Mouse (Mus musculus) heart, adult 2 months (tissue): ENCODE data around the gene Nhlrc2. TPM values are rescaled to one million over a fixed set of nuclear protein-coding genes. Genes with fewer than 3 reads are reported as not detected.

ENCODE experiments used
- DNase-seq, 2 experiments: peaks; one replicate each; pipeline ENCODE4 v3.0.0; 2021
- H3K27ac ChIP-seq: fragments of 200-600 bp; 2 replicates; pipeline ENCODE4 v1.8.1; 2022
- H3K27me3 ChIP-seq: fragments of 200-500 bp; 2 replicates; pipeline ENCODE4 v1.6.1; 2012; ENCODE audit warnings: mild to moderate bottlenecking, low read length, inconsistent platforms, mixed read lengths; ENCODE audit not compliant: control insufficient read depth, insufficient read depth
- H3K36me3 ChIP-seq: fragments of 200-500 bp; 2 replicates; pipeline ENCODE4 v1.6.1; 2012; ENCODE audit warnings: low read length, inconsistent platforms; ENCODE audit not compliant: control insufficient read depth, insufficient read depth
- H3K4me1 ChIP-seq: fragments of 200-500 bp; 2 replicates; pipeline ENCODE4 v1.6.1; 2011; ENCODE audit warnings: low read length; ENCODE audit not compliant: control insufficient read depth, insufficient read depth
- H3K4me3 ChIP-seq: fragments of 200-600 bp; 2 replicates; pipeline ENCODE4 v1.8.1; 2022
- H3K79me2 ChIP-seq: fragments of 200-500 bp; replicated peaks from 2 replicates; pipeline ENCODE4 v1.6.1; 2012; ENCODE audit warnings: mild to moderate bottlenecking, inconsistent platforms, low read length, moderate library complexity, mixed read lengths; ENCODE audit not compliant: control insufficient read depth, insufficient read depth
- H3K9ac ChIP-seq: fragments of 200-500 bp; 2 replicates; pipeline ENCODE4 v1.6.1; 2012; ENCODE audit warnings: low read depth, mild to moderate bottlenecking, control low read depth, inconsistent platforms, low read length, mixed read lengths
- CTCF ChIP-seq: fragments of 200-600 bp; IDR thresholded peaks from 2 replicates; pipeline ENCODE4 v1.8.1; 2022; ENCODE audit warnings: antibody characterized with exemption, mild to moderate bottlenecking, moderate library complexity
- EP300 ChIP-seq: fragments of 200-500 bp; IDR thresholded peaks from 2 replicates; pipeline ENCODE4 v1.6.1; 2011; ENCODE audit warnings: low read depth, low read length, control low read depth; ENCODE audit not compliant: insufficient read depth
- POLR2A ChIP-seq: fragments of 200-500 bp; IDR thresholded peaks from 2 replicates; pipeline ENCODE4 v1.6.1; 2011; ENCODE audit warnings: mild to moderate bottlenecking, low read depth, low read length, control low read depth; ENCODE audit not compliant: insufficient read depth
- WGBS: fragments of 180-500 bp; shearing (Covaris S2); methylation state at CpG from one replicate; pipeline ENCODE4 v1.1.7; 2018; 5-methylcytosine and 5-hydroxymethylcytosine counted together
- intact Hi-C: fragments of 180-260 bp; cut with DNase I; formaldehyde crosslinking; loops from one replicate; pipeline ENCODE4 v1.15.1; 2025
- polyA plus RNA-seq: library from polyadenylated mRNA; depleted of rRNA; stranded (reverse); fragments of >200 nt; gene quantifications from 2 replicates; pipeline ENCODE4 v1.2.3, GENCODE M21; 2012
- total RNA-seq, 2 experiments: library from RNA; stranded (reverse); gene quantifications; 2 replicates each; pipeline ENCODE4 v1.2.3; 2021

The Nhlrc2 gene
- total and polyA plus RNA-seq, 3 experiments = 7.1 to 28.0 (median 26.9) TPM

DNA sequence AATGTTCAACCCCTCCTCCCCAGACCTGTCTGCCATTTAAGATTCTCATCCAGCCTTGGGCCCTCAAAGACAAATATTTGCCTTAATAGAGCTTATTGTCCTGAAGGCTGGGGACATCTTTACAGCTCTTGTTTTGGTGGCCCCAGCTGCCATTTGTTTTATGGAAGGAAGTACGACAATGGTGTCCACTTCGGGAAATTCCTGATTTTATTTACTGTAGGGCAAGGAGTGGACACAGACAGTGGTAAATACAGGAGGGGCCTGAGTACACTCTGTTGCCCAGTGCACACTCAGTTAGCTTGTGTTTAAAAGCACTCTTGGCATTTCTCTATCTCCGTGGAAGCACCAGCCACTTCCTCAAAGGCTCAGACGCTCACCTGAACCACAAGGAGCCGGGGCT, 66.1 kb downstream of the Nhlrc2 start:
- no peak overlapping the region for H3K27ac ChIP-seq
- no peak overlapping the region for H3K9ac ChIP-seq
- intact Hi-C loops = no loop called here
- H3K4me3 ChIP-seq = no peak overlapping the region
- no peaks in the 10 kb centered on the region for H3K79me2 ChIP-seq
- no peaks in the 10 kb centered on the region for H3K27me3 ChIP-seq
- 79% methylated on average over 5 of the region's 5 CpGs for WGBS
- DNase-seq = no peak
- no peak for TF ChIP-seq POLR2A
- no peaks in the 10 kb centered on the region; the same call in 1 of the 2 replicates for H3K4me1 ChIP-seq
- no peaks in the 10 kb centered on the region for H3K36me3 ChIP-seq

DNA sequence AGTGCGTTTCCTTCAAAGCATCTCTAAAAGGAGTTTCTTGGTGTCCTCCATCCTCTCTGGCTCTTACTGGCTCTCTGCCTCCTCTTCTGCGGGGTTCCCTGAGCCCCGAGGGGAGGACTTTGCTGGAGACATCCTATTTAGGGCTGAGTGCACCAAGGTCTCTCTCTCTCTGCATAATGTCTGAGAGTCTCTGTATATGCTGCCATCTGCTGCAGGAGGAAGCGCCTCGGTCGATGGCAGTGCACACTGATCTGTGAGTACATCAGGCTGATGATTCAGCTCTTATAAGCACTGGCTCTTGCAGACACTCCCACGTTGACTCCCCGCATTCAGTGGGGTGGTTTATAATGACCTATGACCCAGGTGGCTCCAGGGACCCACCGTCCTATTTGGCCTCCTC, 70.8 kb downstream of the Nhlrc2 start:
- Histone ChIP-seq H3K27me3 (no peaks in the 10 kb centered on the region), H3K36me3 (no peaks in the 10 kb centered on the region), H3K4me3 (no peak overlapping the region), H3K9ac (no peak overlapping the region), H3K27ac (no peak overlapping the region), H3K4me1 (no peaks in the 10 kb centered on the region), H3K79me2 (no peaks in the 10 kb centered on the region)
- intact Hi-C loops = no loop called here
- no peak for DNase-seq
- WGBS = 67% methylated on average over 9 of the region's 9 CpGs
- TF ChIP-seq POLR2A = no peak
- TF ChIP-seq EP300 = no peak
- no peak for TF ChIP-seq CTCF

DNA sequence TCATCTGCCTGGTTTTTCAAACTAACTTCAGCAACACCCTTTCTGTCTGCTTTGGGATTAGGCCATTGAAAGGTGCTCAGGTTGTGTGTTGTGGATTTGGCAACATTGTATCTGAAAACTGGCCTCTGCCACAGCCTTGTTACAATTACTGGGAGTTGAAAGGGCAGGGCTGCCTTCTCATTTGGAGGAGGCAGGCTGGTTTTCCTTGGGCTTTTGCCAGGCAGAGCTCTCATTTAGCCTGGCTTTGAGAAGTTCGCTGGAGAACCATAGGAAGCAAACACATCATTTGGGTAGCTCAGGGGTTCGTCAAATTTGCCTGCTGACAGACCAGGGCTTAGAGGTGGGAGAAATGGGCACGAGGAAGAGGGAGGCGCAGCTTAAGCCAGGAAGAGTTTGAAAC, 71.5 kb downstream of the Nhlrc2 start:
- no peak overlapping the region for H3K27ac ChIP-seq
- no peak for DNase-seq
- no peak overlapping the region for H3K9ac ChIP-seq
- 68% methylated on average over 4 of the region's 4 CpGs for WGBS
- H3K4me1 ChIP-seq = no peaks in the 10 kb centered on the region
- no peak for TF ChIP-seq POLR2A
- no peak for TF ChIP-seq CTCF
- no peak for TF ChIP-seq EP300
- intact Hi-C loops = no loop called here
- no peaks in the 10 kb centered on the region for H3K36me3 ChIP-seq
- H3K79me2 ChIP-seq = no peaks in the 10 kb centered on the region
- H3K27me3 ChIP-seq = no peaks in the 10 kb centered on the region
- H3K4me3 ChIP-seq = no peak overlapping the region

DNA sequence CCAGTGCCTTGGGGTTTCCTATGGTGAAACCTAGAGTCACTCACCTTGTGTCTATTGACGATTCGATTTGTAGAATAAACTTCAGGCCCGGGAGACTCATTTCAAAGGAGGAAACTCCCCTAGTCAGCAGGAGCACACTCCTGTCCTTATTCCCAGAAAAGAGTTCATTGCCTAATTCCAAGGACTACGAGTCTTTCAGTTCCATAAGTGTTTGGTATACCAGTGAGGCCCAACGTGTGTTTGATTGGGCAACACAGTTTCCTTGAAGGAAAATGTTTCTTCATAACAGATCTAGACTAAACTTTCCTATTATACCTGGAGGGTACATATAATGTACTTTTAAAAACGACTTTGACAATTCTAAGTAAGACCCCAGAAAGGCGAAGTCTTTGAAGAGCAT, 73.8 kb downstream of the Nhlrc2 start:
- Histone ChIP-seq H3K9ac (no peak overlapping the region), H3K27ac (no peak overlapping the region), H3K79me2 (no peaks in the 10 kb centered on the region), H3K4me3 (no peak overlapping the region), H3K4me1 (no peaks in the 10 kb centered on the region), H3K27me3 (no peaks in the 10 kb centered on the region), H3K36me3 (no peaks in the 10 kb centered on the region)
- DNase-seq = no peak
- 85% methylated on average over 7 of the region's 7 CpGs for WGBS
- intact Hi-C loops = no loop called here
- TF ChIP-seq EP300 (no peak), POLR2A (no peak), CTCF (no peak)

DNA sequence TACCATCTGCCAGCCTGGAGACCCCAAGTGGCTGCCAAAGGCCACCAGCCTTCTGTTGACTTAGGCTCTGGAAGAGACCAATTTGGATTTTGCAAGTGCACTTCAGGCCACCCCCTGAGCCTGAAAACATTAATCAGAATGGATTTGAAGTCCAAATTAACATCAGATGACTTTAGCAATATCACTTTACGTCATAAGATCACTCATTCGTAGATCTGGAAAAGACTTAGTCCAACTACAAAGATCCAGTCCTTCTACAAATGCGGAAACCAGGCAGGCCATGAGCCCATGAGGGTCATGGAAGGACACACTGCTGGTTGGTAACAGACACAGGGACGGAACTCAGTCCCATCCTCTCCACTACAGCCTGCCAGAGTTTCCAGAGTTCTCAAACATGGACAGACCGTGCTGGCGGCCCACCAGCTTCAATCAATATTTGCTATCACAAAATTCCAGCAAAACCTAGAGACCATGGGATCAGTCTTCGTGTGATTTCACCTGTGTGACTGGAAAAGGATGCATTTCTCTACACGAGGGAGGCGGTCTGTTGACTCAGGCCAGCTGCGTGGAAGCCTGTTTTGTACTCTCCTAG, 79.9 kb downstream of the Nhlrc2 start:
- Histone ChIP-seq H3K79me2 (no peaks in the 10 kb centered on the region), H3K9ac (no peak overlapping the region), H3K27ac (no peak overlapping the region), H3K4me1 (peaks cover 4% of the 10 kb centered on the region), H3K27me3 (no peaks in the 10 kb centered on the region), H3K4me3 (no peak overlapping the region), H3K36me3 (no peaks in the 10 kb centered on the region)
- intact Hi-C loops = no loop called here
- DNase-seq = no peak
- no peak for TF ChIP-seq POLR2A
- no peak for TF ChIP-seq EP300
- no peak for TF ChIP-seq CTCF
- whole genome bisulfite sequencing = 92% methylated on average over 10 of the region's 10 CpGs

DNA sequence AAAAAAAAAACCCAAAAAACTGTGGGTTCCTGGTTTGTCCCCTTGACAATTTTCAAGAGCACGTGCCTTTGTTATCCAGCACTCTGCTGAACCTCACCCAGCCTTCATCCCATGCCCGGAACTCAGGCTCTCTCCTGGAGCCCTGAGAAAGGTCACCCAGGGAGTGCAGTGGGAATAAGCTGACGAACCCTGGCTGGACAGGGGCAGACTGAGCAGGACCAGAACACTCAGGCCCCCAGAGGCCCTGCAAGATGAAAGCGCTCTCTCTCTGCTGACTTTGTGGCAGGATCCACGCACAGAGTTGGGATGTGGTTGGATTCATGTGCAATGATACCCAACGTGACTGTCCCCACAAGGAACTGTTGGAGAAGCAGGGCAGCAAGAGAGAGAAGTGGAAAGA, 81.6 kb downstream of the Nhlrc2 start:
- no peaks in the 10 kb centered on the region for H3K36me3 ChIP-seq
- WGBS = 88% methylated on average over 6 of the region's 6 CpGs
- no peak for DNase-seq

More for the DNA sequence above, 81.6 kb downstream of the Nhlrc2 start:
- Histone ChIP-seq H3K9ac (no peak overlapping the region), H3K27me3 (no peaks in the 10 kb centered on the region), H3K79me2 (no peaks in the 10 kb centered on the region), H3K4me3 (no peak overlapping the region), H3K4me1 (peaks cover 4% of the 10 kb centered on the region), H3K27ac (no peak overlapping the region)
- TF ChIP-seq EP300 = no peak
- no peak for TF ChIP-seq POLR2A
- no peak for TF ChIP-seq CTCF
- intact Hi-C loops = no loop called here
